Mouse (Mus musculus): ENCODE data around the gene Arg2. TPM values are rescaled to one million over a fixed set of nuclear protein-coding genes. Genes with fewer than 3 reads are reported as not detected.

The Arg2 gene
- total RNA-seq (2023): not detected

DNA sequence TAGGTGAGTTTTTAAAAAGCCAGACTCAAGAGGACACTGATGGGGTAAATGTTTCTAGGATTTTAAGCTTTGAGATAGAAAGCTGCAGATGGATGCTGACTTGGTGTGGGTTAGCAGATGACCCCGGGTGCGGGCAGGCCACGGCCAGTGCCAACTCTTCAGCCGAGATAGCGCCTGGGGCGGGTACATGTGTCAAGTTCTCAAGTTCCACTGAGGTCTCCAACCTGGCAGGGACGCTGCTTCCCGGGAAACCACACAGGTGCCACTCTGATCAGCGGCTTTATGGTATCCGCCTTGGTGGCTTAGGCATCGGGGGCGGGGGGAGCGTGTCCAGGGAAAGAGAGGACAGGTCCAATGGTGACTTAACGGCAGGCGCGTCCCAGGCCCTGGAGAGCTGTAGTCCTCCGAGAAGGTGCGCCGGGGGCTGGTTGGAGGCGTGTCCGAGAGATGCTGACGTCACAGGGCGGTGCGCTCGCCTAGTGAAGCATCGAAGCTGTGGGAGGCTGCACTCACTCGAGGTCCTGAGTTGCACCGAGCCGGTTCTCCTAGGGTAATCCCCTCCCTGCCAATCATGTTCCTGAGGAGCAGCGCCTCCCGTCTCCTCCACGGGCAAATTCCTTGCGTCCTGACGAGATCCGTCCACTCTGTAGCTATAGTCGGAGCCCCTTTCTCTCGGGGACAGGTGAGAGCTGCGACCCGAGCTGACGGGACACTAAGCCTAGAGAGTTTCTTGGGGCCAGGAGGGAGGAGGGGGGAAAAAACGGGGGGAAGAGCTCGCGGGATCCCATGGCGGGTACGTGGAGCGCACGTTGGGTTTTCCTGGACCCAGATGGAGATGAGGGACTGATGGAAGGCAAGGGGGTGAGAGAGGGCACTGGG is at the start of gene Arg2:
TSS of gene Arg2 (plus strand) at position 479 of the 879 bp plus-strand sequence.

GRCm38 (mm10) chr12:79089182-79089812 is 41.3 kb upstream of the Arg2 start, which contains the start of gene Pigh:
TSS of gene Pigh (minus strand) at chr12:79089651.

DNA sequence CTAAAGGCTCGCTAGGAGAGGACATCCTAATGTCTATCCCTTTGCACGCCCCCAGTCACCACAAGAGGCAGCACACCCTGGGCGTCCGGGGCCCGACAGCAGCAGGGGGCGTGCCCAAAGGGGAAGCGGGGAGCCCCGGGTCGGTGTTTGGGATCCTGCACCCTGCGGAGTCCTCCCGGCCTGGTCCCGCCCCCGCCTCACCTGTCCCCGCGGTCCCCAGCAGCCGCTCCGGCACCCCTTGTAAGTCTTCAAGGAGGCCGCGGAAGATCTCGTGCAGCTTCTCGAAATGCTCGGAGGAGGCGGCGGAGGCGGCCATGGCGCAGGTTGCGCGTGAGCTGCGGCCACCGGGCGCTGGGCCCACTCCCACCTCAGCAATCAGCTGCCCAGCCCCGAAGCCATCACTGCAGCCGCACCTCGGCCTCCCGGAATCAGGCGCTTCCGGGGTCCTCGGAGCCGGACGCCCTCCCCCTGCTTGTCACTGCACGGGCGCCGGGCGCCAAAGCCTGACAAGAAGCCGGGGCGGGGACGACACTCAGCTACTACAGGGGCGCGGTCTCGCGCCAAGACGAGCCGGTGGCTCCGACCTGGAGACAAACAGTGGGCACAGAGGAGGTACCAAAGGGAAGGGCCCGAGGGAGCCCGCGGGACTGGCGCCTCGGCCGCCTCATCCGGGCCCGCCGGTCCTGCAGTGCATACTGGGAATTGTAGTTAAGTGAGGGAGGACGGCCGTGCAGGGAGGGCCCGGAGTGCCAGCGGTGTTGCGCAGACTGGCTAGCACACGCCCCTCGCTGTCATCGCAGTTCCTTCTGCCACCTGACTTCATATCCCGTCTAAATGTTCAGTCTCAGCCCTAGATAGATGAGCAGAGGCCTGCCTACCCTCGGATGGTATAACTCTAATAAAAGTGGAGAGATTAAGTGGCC is 41.7 kb downstream of the Arg2 start, which contains the start of gene Vti1b:
TSS of gene Vti1b (minus strand) at position 649 of the 923 bp plus-strand sequence.

GRCm38 (mm10) chr12:79192193-79192592 is 61.6 kb downstream of the Arg2 start, which contains the start of gene Rdh11:
TSS of gene Rdh11 (minus strand) at chr12:79192293.

Other genes with a start within 250 kb of the Arg2 start
- gene Plek2, start 223.8 kb upstream of the Arg2 start, total RNA-seq (2023): not detected
- 10 to 100 TPM; 55.7 to 61.1 TPM for gene Tmem229b, start 123.2 kb upstream of the Arg2 start, total RNA-seq (2023)
- gene Plekhh1, start 101.6 kb upstream of the Arg2 start, total RNA-seq (2023): under 1 TPM; 0.61 to 0.86 TPM
- gene Pigh, start 41.1 kb upstream of the Arg2 start, total RNA-seq (2023): 1 to 10 TPM; 7.1 TPM
- gene Vti1b, start 41.9 kb downstream of the Arg2 start, total RNA-seq (2023): 10 to 100 TPM; 78.3 to 79.4 TPM
- 10 to 100 TPM; 17.3 to 18.9 TPM for gene Rdh11, start 61.5 kb downstream of the Arg2 start, total RNA-seq (2023)
- gene Rdh12, start 78.1 kb downstream of the Arg2 start, total RNA-seq (2023): 1 to 10 TPM; 1.7 to 2.9 TPM
- 10 to 100 TPM; 78.1 to 80.6 TPM for gene Zfyve26, start 165.5 kb downstream of the Arg2 start, total RNA-seq (2023)
- gene Rad51b, start 166.5 kb downstream of the Arg2 start, total RNA-seq (2023): under 1 TPM; 0.32 to 0.47 TPM